ENCODE assay signal across 26 mouse cellular contexts in the genomic region with DNA sequence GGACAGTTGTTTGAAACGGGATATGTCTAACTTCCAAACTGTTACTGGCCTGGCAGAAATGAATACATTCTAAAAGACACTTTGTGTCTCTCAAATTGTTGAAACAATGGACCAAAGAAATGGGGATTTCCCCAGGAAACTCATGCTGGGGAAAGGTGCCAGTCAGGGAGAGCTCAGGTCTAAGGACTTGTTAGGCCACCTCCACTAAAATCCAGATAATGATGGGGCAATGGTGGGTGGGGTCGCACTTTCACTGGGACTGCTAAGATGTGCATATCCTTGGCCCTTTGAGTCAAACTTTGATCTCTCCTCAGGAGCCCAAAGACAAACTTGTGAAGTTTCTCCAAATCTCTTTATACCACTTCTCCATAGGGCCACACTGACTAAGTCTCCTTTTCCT.
DNase-seq lines count a peak whose midpoint lies in the region; ATAC-seq and TF ChIP-seq lines count a peak whose summit lies in the region.
"Had no signal": no experiment of that assay in that cellular context is flagged by ENCODE, and none has a peak within 500 bp of the region (broad histone marks: within the 10 kb centered on the region; RNA-seq: fewer than 3 reads in every experiment).

No protein-coding gene starts in this region.

- H3K27ac ChIP-seq in kidney, embryonic 16.5 days (ENCODE audit: low read length), result no peak overlapping the region
- H3K27ac ChIP-seq in ES-E14 (ENCODE audit: insufficient read depth, low read depth, low read length, poor library complexity, severe bottlenecking), result no peak overlapping the region
- H3K27ac ChIP-seq: forebrain, embryonic 10.5 days; forebrain, embryonic 13.5 days; heart, embryonic 15.5 days; hindbrain, embryonic 10.5 days; hindbrain, embryonic 13.5 days; intestine, embryonic 15.5 days had no signal

- WGBS in kidney, embryonic 16.5 days, result 57% methylated on average over 2 of the region's 2 CpGs

- H3K4me2 ChIP-seq in kidney, embryonic 16.5 days (replicated peaks; ENCODE audit: low read depth, low read length), result no peak overlapping the region
- H3K4me2 ChIP-seq: forebrain, embryonic 13.5 days; heart, embryonic 12.5 days; heart, embryonic 15.5 days; hindbrain, embryonic 13.5 days; intestine, embryonic 15.5 days had no signal

- in situ Hi-C loops in ES-E14 (cut with MboI; ENCODE audit: low sequenced_read_pairs in 2 of 2, unreplicated experiment in 2 of 2), result no loop called here

- intact Hi-C loops in left cerebral cortex, postnatal 25 days (cut with DNase I), result no loop called here

- H3K36me3 ChIP-seq in kidney, embryonic 16.5 days (ENCODE audit: insufficient read depth, low read length), result no peaks in the 10 kb centered on the region
- H3K36me3 ChIP-seq in ES-E14 (ENCODE audit: control insufficient read depth, insufficient read depth, low read length, poor library complexity, severe bottlenecking), result no peaks in the 10 kb centered on the region
- H3K36me3 ChIP-seq: forebrain, embryonic 10.5 days; G1E; heart, embryonic 12.5 days; heart, embryonic 15.5 days; hindbrain, embryonic 10.5 days; hindbrain, embryonic 13.5 days; intestine, embryonic 15.5 days had no signal

- H3K4me3 ChIP-seq in kidney, embryonic 16.5 days (ENCODE audit: low read length), result no peak overlapping the region
- H3K4me3 ChIP-seq in ES-E14 (ENCODE audit: insufficient read depth in 1 of 2, low read depth in 1 of 2, low read length in 2 of 2, poor library complexity in 1 of 2, severe bottlenecking in 1 of 2), result no peak overlapping the region
- H3K4me3 ChIP-seq: forebrain, embryonic 10.5 days; forebrain, embryonic 13.5 days; heart, embryonic 12.5 days; heart, embryonic 15.5 days; hindbrain, embryonic 10.5 days; hindbrain, embryonic 13.5 days; intestine, embryonic 15.5 days had no signal

- no peaks in the 10 kb centered on the region for H3K27me3 ChIP-seq in kidney, embryonic 16.5 days (ENCODE audit: insufficient read depth, low read length)
- H3K27me3 ChIP-seq: forebrain, embryonic 13.5 days; heart, embryonic 12.5 days; heart, embryonic 15.5 days; hindbrain, embryonic 13.5 days; intestine, embryonic 15.5 days had no signal

- DNase-seq in kidney, adult 9 months, result peak; percentile 4
- DNase-seq in ES-E14 (ENCODE audit: low read depth, low spot score) (peak; percentile 16), WW6 (ENCODE audit: low read depth, low spot score) (peak; percentile 18)
- no peak for DNase-seq in ovary, adult 18-20 months (ENCODE audit: low spot score)
- no peak for DNase-seq in left cerebral cortex, postnatal 25 days (ENCODE audit: low spot score in 2 of 2)
- DNase-seq: adrenal gland, adult 2 months; adrenal gland, postnatal 14 days; cerebellum, adult 11-12 months; cerebellum, adult 8-10 months; cerebellum, postnatal 14 days; gastrocnemius, postnatal 10 days; gastrocnemius, postnatal 36 days; heart, postnatal 10 days; heart, postnatal 36 days had no signal

- no peak overlapping the region for H3K9ac ChIP-seq in kidney, embryonic 16.5 days (replicated peaks; ENCODE audit: low read length)
- no peak overlapping the region for H3K9ac ChIP-seq in ES-E14 (ENCODE audit: insufficient read depth, low read depth, low read length, poor library complexity, severe bottlenecking)
- H3K9ac ChIP-seq: forebrain, embryonic 13.5 days; heart, embryonic 12.5 days; heart, embryonic 15.5 days; hindbrain, embryonic 13.5 days; intestine, embryonic 15.5 days had no signal

- no peaks in the 10 kb centered on the region for H3K4me1 ChIP-seq in kidney, embryonic 16.5 days (ENCODE audit: insufficient read depth, low read length)
- H3K4me1 ChIP-seq in ES-E14 (ENCODE audit: control insufficient read depth in 2 of 2, insufficient read depth in 2 of 2, low read length in 2 of 2, poor library complexity in 1 of 2), result 0 out of 4 replicates have a peak, but pooled peaks cover 0 to 5% of the 10 kb centered on the region in 2 experiments
- H3K4me1 ChIP-seq: forebrain, embryonic 13.5 days; heart, embryonic 12.5 days; heart, embryonic 15.5 days; hindbrain, embryonic 10.5 days; hindbrain, embryonic 13.5 days; intestine, embryonic 15.5 days had no signal

- no peak for ATAC-seq in kidney, embryonic 16.5 days (ENCODE audit: low FRiP score, low TSS enrichment)
- ATAC-seq: CD4-positive, CD25-positive, alpha-beta regulatory T cell, adult 4 months; forebrain, embryonic 13.5 days; forebrain, embryonic 16.5 days; hindbrain, embryonic 16.5 days; intestine, embryonic 15.5 days had no signal

- H3K9me3 ChIP-seq in kidney, embryonic 16.5 days (ENCODE audit: low read length), result no peaks in the 10 kb centered on the region
- H3K9me3 ChIP-seq in ES-E14 (ENCODE audit: control insufficient read depth, insufficient read depth, low read depth, low read length), result no peaks in the 10 kb centered on the region
- H3K9me3 ChIP-seq: forebrain, embryonic 10.5 days; forebrain, embryonic 13.5 days; G1E; heart, embryonic 12.5 days; heart, embryonic 15.5 days; hindbrain, embryonic 10.5 days; hindbrain, embryonic 13.5 days; intestine, embryonic 15.5 days had no signal

TF ChIP-seq in ES-E14, 5 proteins besides CTCF, POLR2A, EP300 and RAD21:
- TF ChIP-seq MAFK (IDR thresholded peaks at IDR 0.05; ENCODE audit: insufficient read depth, low read depth, low read length), result no peak
- TF ChIP-seq ZC3H11A (IDR thresholded peaks at IDR 0.05; ENCODE audit: borderline replicate concordance, low read depth, low read length), result no peak
- TF ChIP-seq HCFC1 (IDR thresholded peaks at IDR 0.05; ENCODE audit: borderline replicate concordance, insufficient read depth, low read length), result no peak
- TF ChIP-seq CHD2 (IDR thresholded peaks at IDR 0.05; ENCODE audit: low read depth, low read length), result no peak
- no peak for TF ChIP-seq ZNF384 (IDR thresholded peaks at IDR 0.05; ENCODE audit: low read depth, low read length)

Comparison
In these comparisons a context has a peak if more than half of its experiments do, and no peak if none do; other contexts are left out.
1. DNase-seq: peak in kidney, adult 9 months (single experiment), ES-E14 (single experiment) and WW6 (single experiment); none in ovary, adult 18-20 months (single experiment) and left cerebral cortex, postnatal 25 days (0 of 2).